Mouse (Mus musculus) intestine, postnatal 0 days (tissue): ENCODE measurements around the gene Npb. TPM values are rescaled to one million over a fixed set of nuclear protein-coding genes. Genes with fewer than 3 reads are reported as not detected.

Experiments
- ATAC-seq: fragments of 200-750 bp; cut with Nextera tagmentation; 2 replicates; pipeline ENCODE4 v1.8.0; 2017; ENCODE audit warnings: mild to moderate bottlenecking, moderate TSS enrichment, moderate library complexity
- H3K27ac ChIP-seq: fragments of 300-500 bp; sonication (generic); 2 replicates; pipeline ENCODE4 v1.5.1; 2014; ENCODE audit warnings: mild to moderate bottlenecking, low read depth, low read length, moderate library complexity
- H3K27me3 ChIP-seq: fragments of 300-500 bp; sonication (generic); replicated peaks from 2 replicates; pipeline ENCODE4 v1.6.1; 2014; ENCODE audit warnings: low read length, mixed read lengths; ENCODE audit not compliant: control insufficient read depth, insufficient read depth
- H3K36me3 ChIP-seq: fragments of 300-500 bp; sonication (generic); 2 replicates; pipeline ENCODE4 v1.6.1; 2014; ENCODE audit warnings: mild to moderate bottlenecking, moderate library complexity; ENCODE audit not compliant: control insufficient read depth, insufficient read depth
- H3K4me1 ChIP-seq: fragments of 300-500 bp; sonication (generic); replicated peaks from 2 replicates; pipeline ENCODE4 v1.6.1; 2014; ENCODE audit warnings: antibody characterized with exemption, low read length, mixed read lengths; ENCODE audit not compliant: control insufficient read depth, insufficient read depth
- H3K4me2 ChIP-seq: fragments of 300-500 bp; sonication (generic); replicated peaks from 2 replicates; pipeline ENCODE4 v1.6.1; 2014; ENCODE audit warnings: low read depth, mild to moderate bottlenecking, moderate library complexity
- H3K4me3 ChIP-seq: fragments of 300-500 bp; sonication (generic); 2 replicates; pipeline ENCODE4 v1.5.1; 2014; ENCODE audit warnings: low read depth, low read length
- H3K9ac ChIP-seq: fragments of 300-500 bp; sonication (generic); 2 replicates; pipeline ENCODE4 v1.6.1; 2014; ENCODE audit warnings: mild to moderate bottlenecking, low read depth, low read length
- H3K9me3 ChIP-seq: fragments of 300-500 bp; sonication (generic); 2 replicates; pipeline ENCODE4 v1.6.1; 2016; ENCODE audit warnings: mixed run types; ENCODE audit not compliant: control insufficient read depth
- CTCF ChIP-seq: sonication (generic); IDR thresholded peaks from 2 replicates; pipeline ENCODE4 v1.5.1; 2016; ENCODE audit warnings: low read depth, mild to moderate bottlenecking, control low read depth, antibody characterized with exemption, moderate library complexity
- WGBS: fragments of 180-500 bp; shearing (Covaris S2); extraction: QIAGEN DNeasy Blood & Tissue Kit; methylation state at CpG from one replicate; pipeline ENCODE4 v1.1.7; 2014; 5-methylcytosine and 5-hydroxymethylcytosine counted together
- microRNA-seq: library from miRNA; unstranded; fragments of <30 nt; microRNA quantifications from one replicate; pipeline ENCODE4, GENCODE M21; 2016
- polyA plus RNA-seq: library from polyadenylated mRNA; unstranded; fragments of >200 nt; fragmentation: Nextera tagmentation; extraction: Ambion mirVana; gene quantifications from 2 replicates; pipeline ENCODE4 v1.2.1, GENCODE M21; 2015

Gene Npb
- polyA plus RNA-seq, 1 experiment from 2014 or later, result 3.4 TPM

DNA sequence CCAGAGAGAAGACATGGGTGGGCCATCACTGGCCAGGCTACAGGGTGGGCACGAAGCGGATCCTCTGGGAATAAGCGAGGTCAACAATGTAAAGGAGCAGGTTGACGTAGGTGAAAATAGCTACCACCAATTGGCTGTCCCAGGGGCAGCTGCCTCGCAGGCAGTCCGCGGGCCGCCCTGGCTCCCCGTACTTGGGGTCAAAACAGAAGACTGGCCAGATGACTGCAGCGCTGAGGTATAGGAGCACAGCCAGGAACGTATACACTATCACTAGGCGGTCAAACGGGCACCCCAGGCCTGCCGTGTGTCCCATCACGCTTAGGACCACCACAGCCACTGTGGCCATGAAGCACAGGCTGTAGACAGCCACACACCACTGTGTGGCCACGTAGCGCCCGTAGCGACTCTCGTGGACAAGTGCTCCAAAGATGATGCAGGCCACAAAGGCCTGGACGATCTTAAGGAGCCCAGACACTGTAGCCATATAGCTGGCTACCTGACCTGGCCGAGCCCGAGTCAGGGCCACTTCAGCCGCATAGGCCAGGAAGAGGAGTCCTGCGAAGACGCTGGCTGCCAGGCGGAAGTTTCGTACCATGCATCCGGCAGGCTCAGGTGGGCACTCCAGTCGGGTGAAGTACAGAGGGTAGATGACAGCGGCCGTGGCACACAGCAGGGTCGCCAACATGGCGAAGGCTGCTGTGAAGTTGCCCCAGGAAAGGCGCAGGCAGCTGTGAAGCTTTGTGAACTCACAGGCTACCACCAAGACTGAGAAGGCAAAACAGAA, 39.0 kb downstream of the Npb start:
- no peak overlapping the region for H3K4me3 ChIP-seq
- no peak overlapping the region for H3K4me2 ChIP-seq
- no peaks in the 10 kb centered on the region for H3K9me3 ChIP-seq
- no peaks in the 10 kb centered on the region for H3K36me3 ChIP-seq
- no peak for TF ChIP-seq CTCF
- H3K9ac ChIP-seq, result no peak overlapping the region
- H3K27ac ChIP-seq, result no peak overlapping the region
- H3K27me3 ChIP-seq, result 0 out of 2 replicates have a peak, but pooled peaks cover 2% of the 10 kb centered on the region
- ATAC-seq, result no peak
- H3K4me1 ChIP-seq, result peaks cover 11% of the 10 kb centered on the region
- 81% methylated on average over 35 of the region's 35 CpGs for WGBS

DNA sequence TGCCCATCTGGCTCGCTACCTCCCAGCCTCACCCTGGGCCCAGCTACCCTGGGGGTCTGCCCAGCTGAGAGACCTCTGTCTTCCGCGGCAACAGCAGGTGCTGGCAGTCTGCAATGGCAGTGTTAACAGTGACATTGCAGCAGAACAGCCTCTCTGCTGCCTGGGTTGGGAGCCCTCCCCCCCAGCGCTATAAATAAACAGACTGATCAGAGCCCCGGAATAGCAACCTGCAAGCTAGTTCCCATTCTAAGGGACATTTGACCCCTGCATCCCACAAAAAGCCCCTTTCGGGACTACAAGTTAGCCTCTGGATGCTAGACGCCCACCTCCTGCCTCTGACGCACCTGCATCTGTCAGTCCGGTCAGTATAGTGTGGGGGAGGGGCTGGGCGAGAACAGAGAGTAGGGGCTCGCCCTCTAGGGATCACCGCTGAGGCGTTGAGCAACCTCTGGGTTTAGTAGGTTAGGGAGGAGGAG, 39.8 kb downstream of the Npb start, which contains the start of gene Myadml2:
TSS of gene Myadml2 (minus strand) at position 158 of the 476 bp plus-strand sequence.
- no peak within 1 kb of the TSS for H3K9ac ChIP-seq

DNA sequence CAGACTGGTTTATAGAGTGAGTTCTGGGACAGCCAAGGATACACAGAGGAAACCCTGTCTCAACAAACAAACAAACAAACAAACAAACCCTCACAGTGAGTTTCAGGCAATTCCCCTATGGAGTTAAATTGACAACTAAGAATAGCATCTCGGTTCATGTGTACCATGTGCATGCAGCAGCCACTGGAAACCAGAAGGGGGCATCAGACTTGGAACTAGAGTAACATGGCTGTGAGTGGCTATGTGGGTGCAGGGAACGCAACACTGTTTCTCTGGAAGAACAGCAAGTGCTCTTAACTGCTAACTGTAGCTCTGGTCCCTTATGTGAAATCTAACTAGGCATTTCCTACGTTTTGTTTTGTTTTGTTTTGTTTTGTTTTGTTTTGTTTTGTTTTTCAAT, 43.6 kb downstream of the Npb start:
- WGBS, result 72% methylated on average over 3 of the region's 3 CpGs
- no peak overlapping the region for H3K9ac ChIP-seq
- peaks cover 16% of the 10 kb centered on the region; the same call in 1 of the 2 replicates for H3K27me3 ChIP-seq
- no peak overlapping the region for H3K4me2 ChIP-seq
- no peak for ATAC-seq
- no peak overlapping the region for H3K27ac ChIP-seq
- 0 out of 2 replicates have a peak, but pooled peaks cover 5% of the 10 kb centered on the region for H3K4me1 ChIP-seq
- H3K4me3 ChIP-seq, result no peak overlapping the region
- H3K9me3 ChIP-seq, result no peaks in the 10 kb centered on the region
- H3K36me3 ChIP-seq, result no peaks in the 10 kb centered on the region
- peak; percentile 44 for TF ChIP-seq CTCF

More for the DNA sequence above, 39.8 kb downstream of the Npb start, which contains the start of gene Myadml2:
- H3K4me3 ChIP-seq, result peak within 1 kb of the TSS; percentile 14; the same call in 1 of the 2 replicates
- H3K27me3 ChIP-seq, result 0 out of 2 replicates have a peak, but pooled peaks cover 2% of the 10 kb centered on the region
- no peak within 1 kb of the TSS for H3K27ac ChIP-seq
- H3K4me1 ChIP-seq, result peaks cover 8% of the 10 kb centered on the region
- ATAC-seq, result no peak
- WGBS, result 7% methylated on average over 13 of the region's 13 CpGs
- no peak for TF ChIP-seq CTCF
- no peaks in the 10 kb centered on the region for H3K36me3 ChIP-seq
- H3K9me3 ChIP-seq, result no peaks in the 10 kb centered on the region
- peak within 1 kb of the TSS; percentile 54 for H3K4me2 ChIP-seq

DNA sequence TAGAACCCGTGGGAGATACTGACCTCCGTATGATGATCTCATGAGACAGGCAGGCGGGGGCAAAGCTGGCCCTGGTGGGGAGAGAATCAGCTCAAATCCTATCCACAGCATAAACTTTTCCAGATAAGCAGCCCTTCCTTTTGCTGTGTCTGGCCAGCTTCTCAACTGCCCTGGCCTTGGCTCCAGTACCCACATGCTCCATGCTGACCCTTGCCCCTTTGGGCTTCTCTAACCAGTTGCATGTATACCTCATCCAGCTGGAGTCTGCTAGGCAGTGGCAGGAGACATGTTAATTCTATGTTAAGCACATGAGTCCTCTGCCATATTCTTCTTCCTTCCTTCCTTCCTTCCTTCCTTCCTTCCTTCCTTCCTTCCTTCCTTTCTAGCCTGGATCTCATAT, 46.5 kb downstream of the Npb start:
- H3K4me1 ChIP-seq, result 0 out of 2 replicates have a peak, but pooled peaks cover under 1% of the 10 kb centered on the region
- 68% methylated on average over 3 of the region's 3 CpGs for WGBS
- no peaks in the 10 kb centered on the region for H3K36me3 ChIP-seq
- H3K9me3 ChIP-seq, result no peaks in the 10 kb centered on the region
- H3K4me3 ChIP-seq, result no peak overlapping the region
- H3K4me2 ChIP-seq, result no peak overlapping the region
- peaks cover 38% of the 10 kb centered on the region for H3K27me3 ChIP-seq
- H3K27ac ChIP-seq, result no peak overlapping the region
- no peak for TF ChIP-seq CTCF
- H3K9ac ChIP-seq, result no peak overlapping the region
- no peak for ATAC-seq

DNA sequence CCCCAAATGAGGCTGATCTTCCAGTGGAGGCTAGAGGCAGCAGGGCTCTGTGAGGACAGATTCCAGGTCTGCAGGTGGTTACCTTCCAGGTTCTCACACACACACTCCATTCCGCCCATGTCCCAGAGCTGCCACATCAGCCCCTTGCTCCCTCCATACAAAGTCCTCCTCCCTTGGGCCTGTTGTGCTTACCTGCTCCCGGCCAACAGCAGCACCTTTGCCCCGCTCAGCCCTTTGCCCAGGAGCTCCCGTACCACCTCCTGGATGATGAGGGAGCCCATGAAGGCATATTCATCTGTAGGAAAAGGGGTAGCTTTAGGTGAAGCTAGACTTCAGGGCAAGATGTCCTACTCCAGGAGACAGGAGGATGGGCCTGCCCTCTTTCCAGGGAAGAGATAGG, 49.0 kb downstream of the Npb start:
- H3K9ac ChIP-seq, result no peak overlapping the region
- no peak overlapping the region for H3K4me3 ChIP-seq
- no peaks in the 10 kb centered on the region for H3K36me3 ChIP-seq
- H3K4me1 ChIP-seq, result peaks cover 8% of the 10 kb centered on the region
- no peak overlapping the region for H3K4me2 ChIP-seq
- no peak overlapping the region for H3K27ac ChIP-seq
- no peaks in the 10 kb centered on the region for H3K9me3 ChIP-seq
- peaks cover 64% of the 10 kb centered on the region for H3K27me3 ChIP-seq
- no peak for ATAC-seq
- 83% methylated on average over 4 of the region's 4 CpGs for WGBS
- TF ChIP-seq CTCF, result no peak

Small RNA genes lying within 50 kb of the gene (microRNA-seq; reads per million reads assigned to microRNA genes)
- gene Mir6936, result 0.82 reads per million

Other genes with a start within 250 kb of the Npb start
- 0.14 and 0.16 TPM in 2 replicates for gene Fscn2, start 246.9 kb upstream of the Npb start, polyA plus RNA-seq
- 9.7 and 11.7 TPM in 2 replicates for gene Faap100, start 229.7 kb upstream of the Npb start, polyA plus RNA-seq
- 15.6 and 16.3 TPM in 2 replicates for gene Nploc4, start 170.8 kb upstream of the Npb start, polyA plus RNA-seq
- gene Tspan10, start 165.8 kb upstream of the Npb start, polyA plus RNA-seq, result not detected in 2 replicates
- gene Pde6g, start 155.0 kb upstream of the Npb start, polyA plus RNA-seq, result 0.22 TPM in 1 of 2 replicates, not detected in the other
- 15.5 and 17.6 TPM in 2 replicates for gene Oxld1, start 150.4 kb upstream of the Npb start, polyA plus RNA-seq
- gene Ccdc137, start 150.4 kb upstream of the Npb start, polyA plus RNA-seq, result 14.1 and 16.0 TPM in 2 replicates
- gene Arl16, start 140.9 kb upstream of the Npb start, polyA plus RNA-seq, result 22.8 and 23.3 TPM in 2 replicates
- 204 and 208 TPM in 2 replicates for gene Mrpl12, start 123.9 kb upstream of the Npb start, polyA plus RNA-seq
- gene Slc25a10, start 116.6 kb upstream of the Npb start, polyA plus RNA-seq, result 139 and 143 TPM in 2 replicates
- gene Gcgr, start 77.8 kb upstream of the Npb start, polyA plus RNA-seq, result 1.0 and 1.6 TPM in 2 replicates
- 68.7 and 73.4 TPM in 2 replicates for gene Mcrip1, start 58.8 kb upstream of the Npb start, polyA plus RNA-seq
- gene Ppp1r27, start 57.3 kb upstream of the Npb start, polyA plus RNA-seq, result 1.4 and 1.6 TPM in 2 replicates
- gene P4hb, start 35.2 kb upstream of the Npb start, polyA plus RNA-seq, result 2,516 and 2,539 TPM in 2 replicates
- 474 and 493 TPM in 2 replicates for gene Arhgdia, start 26.9 kb upstream of the Npb start, polyA plus RNA-seq
- 209 and 226 TPM in 2 replicates for gene Alyref, start 10.1 kb upstream of the Npb start, polyA plus RNA-seq
- 107 and 108 TPM in 2 replicates for gene Anapc11, start 10.1 kb upstream of the Npb start, polyA plus RNA-seq
- gene Pcyt2, start 9.5 kb downstream of the Npb start, polyA plus RNA-seq, result 320 and 378 TPM in 2 replicates
- gene Sirt7, start 16.8 kb downstream of the Npb start, polyA plus RNA-seq, result 73.1 and 77.7 TPM in 2 replicates
- 40.2 and 49.1 TPM in 2 replicates for gene Mafg, start 25.1 kb downstream of the Npb start, polyA plus RNA-seq
- gene Pycr1, start 35.3 kb downstream of the Npb start, polyA plus RNA-seq, result 5.3 and 6.5 TPM in 2 replicates
- not detected in 2 replicates for gene Myadml2, start 39.7 kb downstream of the Npb start, polyA plus RNA-seq
- 0.39 and 0.68 TPM in 2 replicates for gene Notum, start 52.7 kb downstream of the Npb start, polyA plus RNA-seq
- 105 and 106 TPM in 2 replicates for gene Aspscr1, start 64.5 kb downstream of the Npb start, polyA plus RNA-seq
- gene Cenpx, start 105.3 kb downstream of the Npb start, polyA plus RNA-seq, result 127 and 131 TPM in 2 replicates
- 13.5 and 14.5 TPM in 2 replicates for gene Lrrc45, start 105.4 kb downstream of the Npb start, polyA plus RNA-seq
- gene Rac3, start 113.0 kb downstream of the Npb start, polyA plus RNA-seq, result 9.0 TPM in 2 replicates
- 81.1 and 88.6 TPM in 2 replicates for gene Dcxr, start 118.8 kb downstream of the Npb start, polyA plus RNA-seq
- 1.2 and 1.6 TPM in 2 replicates for gene Cbr2, start 123.6 kb downstream of the Npb start, polyA plus RNA-seq
- 10.8 and 12.2 TPM in 2 replicates for gene Hmga1b, start 154.3 kb downstream of the Npb start, polyA plus RNA-seq
- 22.8 and 23.7 TPM in 2 replicates for gene Rfng, start 175.7 kb downstream of the Npb start, polyA plus RNA-seq
- gene Gps1, start 175.8 kb downstream of the Npb start, polyA plus RNA-seq, result 70.9 and 74.8 TPM in 2 replicates
- 45.5 and 48.5 TPM in 2 replicates for gene Dus1l, start 187.9 kb downstream of the Npb start, polyA plus RNA-seq
- 10.1 and 11.3 TPM in 2 replicates for gene Fasn, start 216.1 kb downstream of the Npb start, polyA plus RNA-seq